Mouse (Mus musculus): ENCODE data around the gene Zranb1.

Gene Zranb1

DNA sequence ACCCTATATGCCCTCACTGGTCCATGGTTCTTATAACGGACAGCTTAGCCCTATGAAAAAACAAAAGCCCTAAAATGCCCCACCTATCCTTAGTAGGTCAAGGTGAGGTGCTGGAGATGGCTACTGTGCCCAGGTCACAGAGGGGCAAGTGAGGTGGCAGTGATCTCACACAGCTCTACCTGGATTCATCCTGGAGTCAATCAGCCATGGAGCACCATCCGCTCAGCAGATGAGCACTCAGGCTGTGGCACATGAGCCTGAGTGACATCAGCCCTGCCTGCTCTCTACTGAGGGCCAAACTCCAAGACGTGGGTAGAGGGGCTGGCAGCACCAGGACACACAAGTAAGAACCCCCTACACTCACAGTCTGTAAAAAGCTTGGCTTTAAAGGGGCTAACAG lies 70.4 kb downstream of the Zranb1 start:
- no peak for DNase-seq (ENCODE audit: low spot score in 2 of 2)

DNA sequence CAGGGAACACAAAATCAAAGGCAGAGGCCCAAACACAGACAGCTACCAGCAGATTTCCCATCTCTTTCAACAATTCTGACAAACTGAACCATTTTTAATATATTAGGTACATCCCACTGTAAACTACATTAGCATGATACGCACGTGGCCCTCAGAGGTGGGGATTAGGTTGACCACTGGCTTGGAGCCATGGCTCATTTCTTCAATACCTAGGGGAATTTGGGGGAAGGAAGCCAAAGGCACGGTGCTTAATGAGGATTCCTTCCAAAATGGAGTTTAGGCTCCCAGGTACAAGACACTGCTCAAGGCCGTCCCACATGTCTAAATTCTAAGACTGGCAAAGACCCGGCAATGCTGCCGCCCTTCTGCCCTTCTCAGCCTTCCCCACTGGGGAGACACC lies 71.3 kb downstream of the Zranb1 start:
- no peak for DNase-seq (ENCODE audit: low spot score in 2 of 2)

- DNase-seq (ENCODE audit: low spot score in 2 of 2), result peak; percentile 71 to 77
Observed at GRCm38 (mm10) chr7:133003421-133003820, 72.5 kb downstream of the Zranb1 start.

DNA sequence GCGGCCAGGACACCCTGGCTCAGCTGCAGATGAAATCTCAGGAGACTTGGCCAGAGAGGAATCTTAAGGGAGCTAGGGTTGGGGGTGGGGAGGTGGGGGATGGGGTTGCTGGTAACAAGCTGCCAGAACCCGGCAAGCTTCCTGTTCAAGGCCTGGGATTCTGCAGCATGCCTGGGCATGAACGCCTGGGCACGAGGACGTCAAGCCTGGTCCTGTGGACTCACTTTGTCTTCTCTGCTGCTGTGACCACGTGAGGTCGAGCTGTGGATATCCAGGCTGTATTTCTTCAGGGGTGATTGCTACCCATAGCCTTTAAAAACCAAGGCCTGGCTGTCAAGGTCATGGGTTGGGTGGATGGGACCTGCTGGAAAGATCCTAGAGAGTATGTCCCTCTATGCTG lies 74.8 kb downstream of the Zranb1 start:
- peak in 1 of 2 experiments; percentile 56 for DNase-seq (ENCODE audit: low spot score in 2 of 2)

- peak; percentile 55 to 61 for DNase-seq (ENCODE audit: low spot score in 2 of 2)
Observed at GRCm38 (mm10) chr7:133007343-133007742, 76.4 kb downstream of the Zranb1 start.

DNA sequence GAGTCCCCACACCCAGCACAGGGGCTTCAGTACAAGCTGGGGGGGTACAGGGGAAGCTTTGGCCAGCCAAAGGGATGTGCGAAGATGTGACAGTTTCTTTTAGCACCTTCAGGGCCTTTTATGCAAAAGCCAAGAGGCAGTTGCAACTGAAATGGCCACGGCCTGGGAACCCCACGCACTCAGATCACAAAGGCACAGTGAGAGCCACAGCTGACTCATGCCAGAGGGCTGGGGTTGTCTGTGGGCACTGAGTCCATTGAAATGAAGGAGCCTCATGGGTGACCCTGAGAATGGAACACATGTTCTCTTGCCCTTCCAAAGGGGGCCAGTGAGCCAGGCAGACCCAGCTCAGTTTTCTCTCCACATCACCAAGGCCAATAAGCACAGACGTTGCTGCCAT lies 77.7 kb downstream of the Zranb1 start:
- DNase-seq (ENCODE audit: low spot score in 2 of 2), result no peak

GRCm38 (mm10) chr7:133009676-133010075 lies 78.7 kb downstream of the Zranb1 start:
- DNase-seq (ENCODE audit: low spot score in 2 of 2), result no peak

- DNase-seq (ENCODE audit: low spot score in 2 of 2), result no peak
Observed at GRCm38 (mm10) chr7:133010477-133010876, 79.5 kb downstream of the Zranb1 start.

GRCm38 (mm10) chr7:133011191-133011590 lies 80.2 kb downstream of the Zranb1 start:
- DNase-seq (ENCODE audit: low spot score in 2 of 2), result no peak

DNA sequence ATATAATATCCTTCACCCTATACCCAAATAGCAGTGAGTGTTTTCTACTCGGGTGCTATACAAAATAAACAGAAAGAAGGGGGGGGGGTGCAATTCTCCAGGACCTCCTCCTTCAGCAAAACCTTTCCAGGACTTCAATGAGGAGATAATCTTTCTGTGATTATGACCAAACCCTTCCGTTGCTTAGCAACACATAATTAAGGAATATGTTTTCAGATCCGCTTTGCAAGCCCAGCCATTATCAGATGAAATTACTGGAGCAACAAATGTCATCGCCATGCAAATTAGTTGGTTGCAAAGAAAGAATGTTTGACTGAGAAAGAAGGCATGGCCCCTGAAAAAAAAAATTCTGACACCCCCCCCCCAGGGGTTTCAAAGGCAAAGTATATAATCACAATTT lies 80.7 kb downstream of the Zranb1 start:
- no peak for DNase-seq (ENCODE audit: low spot score in 2 of 2)

DNA sequence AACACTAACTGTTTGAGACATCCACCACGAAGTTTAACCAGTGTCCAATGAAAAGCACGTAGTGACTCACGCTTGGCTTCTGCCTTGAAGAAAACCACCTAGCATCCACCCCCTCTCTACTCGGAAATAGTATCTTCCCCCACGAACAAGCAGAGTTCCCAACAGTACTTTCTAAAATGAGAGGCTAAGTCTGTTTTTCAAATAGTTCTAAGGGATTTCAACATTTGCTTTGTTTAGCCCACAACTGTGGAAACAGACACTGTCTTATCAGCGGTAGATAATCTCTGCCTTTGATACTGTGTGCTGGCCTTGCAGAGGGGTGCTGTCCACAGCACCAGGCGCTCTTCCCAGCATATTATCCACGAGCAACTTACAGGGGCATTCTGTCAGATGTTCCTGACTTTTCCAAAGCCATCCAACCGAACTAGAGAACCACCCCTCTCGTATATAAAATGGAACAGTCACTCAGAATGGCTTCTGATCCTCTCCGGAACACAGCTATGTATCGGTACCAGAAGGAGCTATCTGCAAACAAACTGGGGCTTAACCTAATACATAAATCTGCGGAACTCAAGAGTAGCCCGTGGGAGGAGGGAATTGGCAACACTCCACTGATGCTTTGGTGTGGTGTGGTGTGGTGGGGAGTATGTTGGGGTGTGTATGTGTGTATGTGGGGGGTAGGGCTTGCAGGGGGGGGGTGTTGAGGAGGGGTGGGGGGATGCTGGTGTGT lies 81.9 kb downstream of the Zranb1 start:
- DNase-seq (ENCODE audit: low spot score in 2 of 2), result no peak

DNA sequence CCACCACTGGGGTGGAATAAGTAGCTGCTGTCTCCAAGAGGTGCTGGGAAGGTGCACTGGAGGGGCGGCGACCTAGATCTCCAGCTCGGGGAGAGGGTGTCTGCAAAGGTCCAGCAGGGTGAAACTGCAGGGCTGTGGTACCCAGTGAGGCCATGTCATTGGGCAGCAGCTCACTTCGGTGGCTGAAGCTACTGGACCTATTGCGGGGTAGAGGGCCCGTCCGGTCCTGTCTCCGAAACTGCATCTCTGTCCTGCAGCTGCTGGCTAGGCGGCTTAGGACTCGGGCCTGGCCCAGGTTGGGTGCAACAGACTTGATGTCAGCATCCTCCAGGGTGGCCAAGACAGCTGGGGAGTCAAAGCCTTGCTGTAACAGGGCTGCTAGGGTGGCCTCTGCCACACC lies 83.0 kb downstream of the Zranb1 start:
- DNase-seq (ENCODE audit: low spot score in 2 of 2), result no peak

GRCm38 (mm10) chr7:133014631-133015030 lies 83.7 kb downstream of the Zranb1 start:
- DNase-seq (ENCODE audit: low spot score in 2 of 2), result no peak

- DNase-seq (ENCODE audit: low spot score in 2 of 2), result no peak
Observed at GRCm38 (mm10) chr7:133015416-133016070, 84.6 kb downstream of the Zranb1 start.

- no peak for DNase-seq (ENCODE audit: low spot score in 2 of 2)
Observed at GRCm38 (mm10) chr7:133018961-133019360, 88.0 kb downstream of the Zranb1 start.

- no peak for DNase-seq (ENCODE audit: low spot score in 2 of 2)
Observed at GRCm38 (mm10) chr7:133019481-133020020, 88.6 kb downstream of the Zranb1 start.

DNA sequence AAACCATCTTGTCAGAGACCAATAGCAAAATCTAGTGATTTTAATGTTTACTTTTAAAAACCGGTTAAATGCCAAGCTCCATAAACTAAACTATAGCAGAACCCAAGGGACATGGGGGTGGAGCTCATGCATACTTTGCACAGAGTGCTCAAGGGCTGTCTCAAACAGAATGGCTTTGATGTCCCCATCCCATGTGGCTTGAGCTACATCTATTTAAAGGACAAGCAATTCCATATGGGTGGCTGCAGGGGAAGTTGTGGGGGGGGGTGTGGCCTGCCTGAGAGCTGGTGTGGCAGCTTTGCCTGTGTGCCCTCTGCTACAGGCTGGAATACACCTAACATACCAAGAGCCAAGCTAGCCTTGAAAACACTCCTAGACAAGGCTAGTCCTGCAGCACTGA lies 93.8 kb downstream of the Zranb1 start:
- no peak for DNase-seq (ENCODE audit: low spot score in 2 of 2)

DNA sequence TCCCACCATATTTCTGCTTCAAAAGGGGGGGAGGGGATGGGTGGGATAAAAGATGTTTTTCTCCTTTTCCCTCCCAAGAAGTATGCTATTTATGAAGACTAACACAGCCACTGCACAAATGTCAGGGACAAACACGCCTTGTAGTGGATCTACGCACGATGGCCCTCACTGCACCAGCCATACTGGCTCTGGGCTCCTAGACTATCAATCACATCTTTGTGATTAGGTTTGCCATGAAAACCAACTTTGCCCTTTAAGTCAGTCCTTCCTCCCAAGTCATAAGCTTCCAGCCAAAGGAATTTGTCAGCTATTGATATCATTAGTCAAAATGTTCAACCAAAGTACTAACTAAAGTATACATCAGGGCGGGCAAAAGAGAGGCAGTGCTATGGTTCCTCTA lies 97.0 kb downstream of the Zranb1 start:
- no peak for DNase-seq (ENCODE audit: low spot score in 2 of 2)

- no peak for DNase-seq (ENCODE audit: low spot score in 2 of 2)
Observed at GRCm38 (mm10) chr7:133029004-133029403, 98.1 kb downstream of the Zranb1 start.

DNA sequence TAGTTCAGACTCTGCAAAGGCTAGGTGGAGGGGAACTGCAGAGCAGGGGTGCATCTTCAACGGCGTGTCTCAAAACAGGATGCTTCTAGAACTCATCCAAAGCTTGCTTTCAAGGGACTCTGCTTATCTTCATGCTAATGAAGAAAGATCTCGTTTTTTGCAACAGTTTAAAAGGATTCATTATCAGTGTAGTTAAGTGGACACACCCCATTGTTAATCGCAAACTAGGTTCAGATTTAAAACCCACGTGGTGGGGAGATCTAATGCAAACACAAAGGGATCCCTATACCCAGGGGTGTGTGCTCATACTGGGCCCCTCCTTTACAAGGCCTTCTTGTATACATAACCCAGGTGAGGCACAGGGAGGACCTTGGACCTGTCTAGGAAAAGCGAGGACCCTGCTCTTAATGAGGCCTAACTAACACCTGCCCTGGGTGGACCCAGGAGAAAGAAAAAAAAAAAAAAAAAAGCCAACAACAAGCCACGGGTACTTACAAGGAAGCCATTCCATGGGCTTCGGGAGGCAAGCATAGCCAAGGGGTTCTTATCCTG lies 98.6 kb downstream of the Zranb1 start:
- no peak for DNase-seq (ENCODE audit: low spot score in 2 of 2)

DNA sequence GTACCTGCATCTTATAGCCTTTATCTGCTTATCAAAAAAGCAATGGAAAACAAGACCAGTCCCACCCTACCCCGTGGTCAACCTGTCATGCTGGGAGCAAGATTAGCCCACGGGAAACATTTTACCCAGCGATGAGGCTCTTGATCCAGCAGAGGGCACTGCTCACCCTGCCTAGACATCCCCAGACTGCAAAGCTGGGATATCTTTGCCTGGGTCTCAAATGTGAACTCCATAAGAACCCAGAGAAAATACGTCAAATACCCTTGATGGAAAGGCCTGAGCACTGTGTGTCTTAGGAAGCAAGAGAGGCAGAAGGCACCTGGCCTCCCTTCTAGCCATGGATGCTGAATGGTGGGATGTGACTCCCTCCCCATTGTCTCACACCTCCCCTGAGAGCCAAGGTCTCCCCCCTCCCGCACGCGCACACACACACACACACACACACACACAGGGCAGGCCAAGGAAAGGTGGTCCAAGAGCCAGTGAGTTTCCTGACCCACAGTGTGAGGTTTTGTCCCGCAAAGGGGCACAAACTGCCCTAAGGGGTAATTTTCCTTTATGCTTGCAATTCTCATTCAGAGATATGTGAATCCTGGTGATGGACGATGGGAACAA lies 101.8 kb downstream of the Zranb1 start:
- DNase-seq (ENCODE audit: low spot score in 2 of 2), result peak; percentile 46 to 61

DNA sequence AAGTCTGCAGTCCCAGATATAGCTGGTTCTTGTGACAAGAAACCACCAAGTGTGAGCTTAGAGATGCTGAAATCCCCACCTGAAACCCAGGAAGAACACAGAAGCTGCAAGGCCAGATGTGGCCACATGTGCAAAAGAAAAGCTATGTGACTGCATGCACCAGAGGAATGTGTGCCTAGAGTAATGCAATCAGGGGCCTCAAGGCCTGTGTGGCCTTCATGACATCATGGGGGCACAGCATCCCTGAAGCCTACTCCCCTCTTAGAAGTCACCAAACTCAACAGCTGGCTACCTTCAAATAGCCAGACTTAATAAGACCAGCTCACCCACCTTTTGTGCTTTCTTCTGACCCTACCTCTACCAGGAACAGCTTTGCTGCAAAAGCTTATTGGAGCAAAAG lies 105.0 kb downstream of the Zranb1 start:
- DNase-seq (ENCODE audit: low spot score in 2 of 2), result no peak

Measured in urinary bladder, postnatal 36 days (tissue).